Mouse (Mus musculus) Muller cell, postnatal 12 days (primary cell): ENCODE data around the gene Gm28035.

ENCODE experiments used
- DNase-seq: peaks from one replicate; pipeline ENCODE4 v3.0.0-alpha.2; 2015; ENCODE audit errors: inconsistent ontology term

The Gm28035 gene

GRCm38 (mm10) chr2:30306087-30306486, 65.7 kb downstream of the Gm28035 start:
- no peak for DNase-seq

- no peak for DNase-seq
These were observed 69.0 kb downstream of the Gm28035 start for GRCm38 (mm10) chr2:30309351-30309750.

- peak; percentile 3 for DNase-seq
These were observed 71.1 kb downstream of the Gm28035 start for GRCm38 (mm10) chr2:30311481-30311880.

- DNase-seq = no peak
These were observed 75.8 kb downstream of the Gm28035 start for GRCm38 (mm10) chr2:30316136-30316535.

- no peak for DNase-seq
These were observed 76.6 kb downstream of the Gm28035 start for GRCm38 (mm10) chr2:30316955-30317354.

GRCm38 (mm10) chr2:30319260-30319659, 78.9 kb downstream of the Gm28035 start:
- DNase-seq = no peak

GRCm38 (mm10) chr2:30323111-30323510, 82.7 kb downstream of the Gm28035 start:
- DNase-seq = no peak

GRCm38 (mm10) chr2:30325296-30325695, 84.9 kb downstream of the Gm28035 start:
- no peak for DNase-seq

GRCm38 (mm10) chr2:30327276-30327675, 86.9 kb downstream of the Gm28035 start:
- DNase-seq = no peak

- DNase-seq = no peak
These were observed 88.4 kb downstream of the Gm28035 start for GRCm38 (mm10) chr2:30328791-30329190.
